Mouse (Mus musculus) intestine, embryonic 15.5 days (tissue): ENCODE measurements around the gene Notum. TPM values are rescaled to one million over a fixed set of nuclear protein-coding genes. Genes with fewer than 3 reads are reported as not detected.
A peak's percentile ranks its signal among the peaks of the same experiment; 100 is the strongest.

Source experiments
- ATAC-seq: fragments of 200-750 bp; cut with Nextera tagmentation; 2 replicates; pipeline ENCODE4 v1.8.0; 2017; ENCODE audit warnings: moderate TSS enrichment, moderate library complexity
- H3K27ac ChIP-seq: fragments of 300-500 bp; sonication (generic); 2 replicates; pipeline ENCODE4 v1.5.1; 2015; ENCODE audit warnings: mild to moderate bottlenecking, inconsistent platforms
- H3K27me3 ChIP-seq: fragments of 300-500 bp; sonication (generic); replicated peaks from 2 replicates; pipeline ENCODE4 v1.6.1; 2015; ENCODE audit warnings: inconsistent platforms
- H3K36me3 ChIP-seq: fragments of 300-500 bp; sonication (generic); 2 replicates; pipeline ENCODE4 v1.6.1; 2015; ENCODE audit warnings: inconsistent platforms
- H3K4me1 ChIP-seq: fragments of 300-500 bp; sonication (generic); replicated peaks from 2 replicates; pipeline ENCODE4 v1.6.1; 2015; ENCODE audit warnings: inconsistent platforms
- H3K4me2 ChIP-seq: fragments of 300-500 bp; sonication (generic); replicated peaks from 2 replicates; pipeline ENCODE4 v1.6.1; 2015; ENCODE audit warnings: mild to moderate bottlenecking, inconsistent platforms
- H3K4me3 ChIP-seq: fragments of 300-500 bp; sonication (generic); replicated peaks from 2 replicates; pipeline ENCODE4 v1.5.1; 2015; ENCODE audit warnings: inconsistent platforms
- H3K9ac ChIP-seq: fragments of 300-500 bp; sonication (generic); 2 replicates; pipeline ENCODE4 v1.6.1; 2015; ENCODE audit warnings: inconsistent platforms
- H3K9me3 ChIP-seq: fragments of 300-500 bp; sonication (generic); 2 replicates; pipeline ENCODE4 v1.6.1; 2016; ENCODE audit warnings: inconsistent platforms
- WGBS: fragments of 180-500 bp; shearing (Covaris S2); methylation state at CpG from one replicate; pipeline ENCODE4 v1.1.7; 2015; 5-methylcytosine and 5-hydroxymethylcytosine counted together
- polyA plus RNA-seq: library from polyadenylated mRNA; unstranded; fragments of >200 nt; fragmentation: Nextera tagmentation; extraction: Ambion mirVana; gene quantifications from 2 replicates; pipeline ENCODE4 v1.2.1, GENCODE M21; 2015

Notum gene
- polyA plus RNA-seq, 1 experiment from 2014 or later = 1.6 TPM

DNA sequence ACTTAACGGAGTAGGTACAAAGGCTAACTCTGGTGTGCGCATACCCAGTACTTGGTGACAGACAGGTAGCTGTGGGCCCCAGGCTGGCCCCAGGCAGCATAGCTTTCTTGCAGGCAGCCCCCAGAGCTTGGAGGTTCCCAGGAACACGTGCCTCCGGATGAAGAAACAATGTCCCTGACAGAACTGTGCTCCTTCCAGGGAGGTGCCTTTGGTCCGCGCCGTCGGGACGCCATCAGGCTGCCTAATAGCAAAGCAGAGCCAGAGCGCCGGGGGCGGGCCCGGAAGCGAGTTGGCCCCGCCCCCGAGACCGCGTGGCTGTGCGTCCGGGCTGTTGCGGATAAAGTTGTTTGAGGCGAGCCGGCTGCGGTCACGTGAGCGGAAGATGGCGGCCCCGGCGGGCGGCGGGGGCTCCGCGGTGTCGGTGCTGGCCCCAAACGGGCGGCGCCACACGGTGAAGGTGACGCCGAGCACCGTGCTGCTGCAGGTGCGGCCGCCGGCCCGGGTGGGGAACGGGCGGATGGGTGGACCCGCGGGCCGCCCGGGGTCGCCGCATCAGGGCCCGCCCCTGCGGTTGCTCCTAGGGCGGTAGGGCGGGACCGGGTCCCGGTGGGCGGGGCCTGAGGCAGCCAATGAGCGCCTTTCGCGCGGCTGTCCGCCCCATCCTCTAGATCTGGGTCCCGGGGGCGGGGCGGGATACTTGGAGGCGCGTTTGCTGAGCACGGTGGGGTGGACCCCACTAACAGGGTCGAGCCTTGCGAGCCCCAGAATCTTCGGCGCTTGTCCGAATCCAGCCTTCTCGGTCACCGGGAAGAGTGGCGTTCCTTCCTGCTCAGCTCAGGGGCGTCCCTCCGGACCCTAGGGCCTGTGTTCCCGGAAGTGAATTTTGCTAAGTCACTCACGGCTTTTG is 12.0 kb upstream of the Notum start, which contains the start of gene Aspscr1:
Gene Aspscr1 (plus strand): TSS at position 287 of the 907 bp plus-strand sequence.
- WGBS = under 1% methylated on average over 83 of the region's 83 CpGs
- Histone ChIP-seq H3K4me3 (peak within 1 kb of the TSS; percentile 66), H3K27me3 (no peaks in the 10 kb centered on the region), H3K4me1 (peaks cover 8% of the 10 kb centered on the region; the same call in 1 of the 2 replicates), H3K9ac (peak within 1 kb of the TSS; percentile 66), H3K36me3 (peaks cover under 1% of the 10 kb centered on the region; the same call in 1 of the 2 replicates), H3K27ac (peak within 1 kb of the TSS; percentile 81), H3K9me3 (no peaks in the 10 kb centered on the region), H3K4me2 (peak within 1 kb of the TSS; percentile 67)
- peak; percentile 99 for ATAC-seq

DNA sequence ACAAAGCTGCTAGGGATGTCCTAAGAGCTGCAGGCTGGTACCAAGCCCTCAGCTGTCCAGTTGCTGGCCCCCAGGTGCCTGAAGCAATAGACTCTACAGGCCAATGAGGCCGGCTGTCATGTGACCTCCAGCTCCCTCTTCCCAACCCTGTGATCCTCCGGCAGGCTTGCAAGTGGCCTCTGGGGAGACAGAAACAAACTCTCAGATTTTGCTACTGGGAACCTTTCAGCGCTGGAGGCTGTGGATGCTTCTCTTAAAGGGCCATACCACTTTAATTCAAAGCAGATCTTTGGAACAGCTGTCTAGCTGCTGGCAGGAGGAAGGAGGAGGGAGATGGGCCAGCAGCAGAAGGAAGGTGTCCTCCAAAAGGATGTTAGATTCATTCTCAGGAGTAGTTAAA is 5.6 kb upstream of the Notum start:
- no peak for ATAC-seq
- H3K27me3 ChIP-seq = peaks cover 27% of the 10 kb centered on the region
- no peak overlapping the region for H3K9ac ChIP-seq
- no peaks in the 10 kb centered on the region for H3K36me3 ChIP-seq
- no peak overlapping the region for H3K27ac ChIP-seq
- no peak overlapping the region for H3K4me2 ChIP-seq
- H3K9me3 ChIP-seq = no peaks in the 10 kb centered on the region
- 0 out of 2 replicates have a peak, but pooled peaks cover 4% of the 10 kb centered on the region for H3K4me1 ChIP-seq
- no peak overlapping the region for H3K4me3 ChIP-seq
- WGBS = 10% methylated on average over 3 of the region's 3 CpGs

DNA sequence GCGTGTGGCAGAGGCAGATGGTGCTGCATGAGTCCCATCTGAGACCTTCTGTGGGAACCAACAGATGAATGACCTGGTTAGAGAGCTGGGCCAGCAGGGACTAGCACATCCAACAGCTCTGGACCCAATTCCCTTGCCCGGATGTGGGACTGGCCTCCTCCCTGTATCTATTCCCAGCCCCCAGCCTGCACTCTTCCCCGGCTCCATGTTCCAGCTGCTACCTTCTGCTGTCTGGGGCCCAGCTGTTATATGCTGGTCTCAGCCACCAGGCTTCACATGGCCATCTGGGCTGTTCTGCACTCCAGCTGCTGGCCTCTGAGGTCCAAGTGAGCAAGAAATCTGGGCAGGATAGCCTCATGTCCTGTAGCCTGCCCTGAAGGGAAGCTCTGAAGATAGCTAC is 4.4 kb upstream of the Notum start:
- Histone ChIP-seq H3K9ac (no peak overlapping the region), H3K4me2 (no peak overlapping the region), H3K4me3 (no peak overlapping the region), H3K27me3 (peaks cover 39% of the 10 kb centered on the region), H3K36me3 (no peaks in the 10 kb centered on the region), H3K27ac (no peak overlapping the region), H3K9me3 (no peaks in the 10 kb centered on the region), H3K4me1 (peaks cover 15% of the 10 kb centered on the region)
- ATAC-seq = peak; percentile 34; the same call in 1 of the 2 replicates
- 76% methylated on average over 3 of the region's 3 CpGs for WGBS

DNA sequence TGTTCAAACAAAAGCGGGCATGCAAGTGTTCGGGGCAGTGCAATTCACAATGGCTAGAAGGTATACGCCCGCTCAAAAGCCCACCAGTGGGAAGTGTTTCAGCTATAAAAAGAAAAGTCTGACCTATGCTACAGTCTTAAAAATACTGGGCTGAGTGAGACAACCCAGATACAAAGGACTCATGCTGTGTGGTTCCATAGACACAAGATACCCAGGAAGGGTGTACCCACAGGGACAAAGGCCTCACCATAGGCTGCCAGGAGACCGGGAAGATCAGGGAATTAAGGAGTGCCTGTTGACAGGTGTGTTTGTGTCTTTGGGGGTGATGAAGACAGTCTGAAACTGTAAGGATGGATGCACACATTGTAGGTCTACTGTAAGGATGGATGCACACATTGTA is 2.7 kb upstream of the Notum start:
- H3K9ac ChIP-seq = no peak overlapping the region
- peaks cover 25% of the 10 kb centered on the region for H3K4me1 ChIP-seq
- no peak for ATAC-seq
- H3K36me3 ChIP-seq = no peaks in the 10 kb centered on the region
- no peak overlapping the region for H3K4me3 ChIP-seq
- H3K27me3 ChIP-seq = peaks cover 56% of the 10 kb centered on the region
- H3K27ac ChIP-seq = no peak overlapping the region
- H3K4me2 ChIP-seq = no peak overlapping the region
- no peaks in the 10 kb centered on the region for H3K9me3 ChIP-seq
- 83% methylated on average over 5 of the region's 5 CpGs for WGBS

DNA sequence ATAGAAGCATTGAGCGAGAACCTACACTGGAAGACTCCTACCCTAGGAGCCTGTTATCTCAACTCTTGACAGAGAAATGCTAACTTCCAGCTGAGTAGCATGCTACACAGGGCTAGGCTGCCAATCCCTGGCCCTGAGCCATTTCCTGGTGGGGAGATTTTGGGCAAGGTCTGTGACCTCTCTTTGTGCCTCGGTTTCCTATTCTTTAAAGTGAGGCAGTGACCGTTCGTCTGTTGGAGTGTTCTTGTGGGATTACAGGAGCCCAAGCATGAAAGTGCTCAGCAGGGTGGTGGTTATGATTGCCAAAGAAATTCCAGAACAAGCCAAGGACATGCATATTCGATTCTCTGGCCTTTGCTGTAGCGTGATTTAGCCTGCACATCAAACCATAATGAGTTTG is 1.8 kb upstream of the Notum start:
- H3K4me2 ChIP-seq = no peak overlapping the region
- H3K27me3 ChIP-seq = peaks cover 65% of the 10 kb centered on the region
- H3K27ac ChIP-seq = no peak overlapping the region
- WGBS = 70% methylated on average over 6 of the region's 6 CpGs
- no peaks in the 10 kb centered on the region for H3K9me3 ChIP-seq
- peaks cover 25% of the 10 kb centered on the region for H3K4me1 ChIP-seq
- H3K4me3 ChIP-seq = no peak overlapping the region
- no peaks in the 10 kb centered on the region for H3K36me3 ChIP-seq
- H3K9ac ChIP-seq = no peak overlapping the region
- ATAC-seq = no peak

DNA sequence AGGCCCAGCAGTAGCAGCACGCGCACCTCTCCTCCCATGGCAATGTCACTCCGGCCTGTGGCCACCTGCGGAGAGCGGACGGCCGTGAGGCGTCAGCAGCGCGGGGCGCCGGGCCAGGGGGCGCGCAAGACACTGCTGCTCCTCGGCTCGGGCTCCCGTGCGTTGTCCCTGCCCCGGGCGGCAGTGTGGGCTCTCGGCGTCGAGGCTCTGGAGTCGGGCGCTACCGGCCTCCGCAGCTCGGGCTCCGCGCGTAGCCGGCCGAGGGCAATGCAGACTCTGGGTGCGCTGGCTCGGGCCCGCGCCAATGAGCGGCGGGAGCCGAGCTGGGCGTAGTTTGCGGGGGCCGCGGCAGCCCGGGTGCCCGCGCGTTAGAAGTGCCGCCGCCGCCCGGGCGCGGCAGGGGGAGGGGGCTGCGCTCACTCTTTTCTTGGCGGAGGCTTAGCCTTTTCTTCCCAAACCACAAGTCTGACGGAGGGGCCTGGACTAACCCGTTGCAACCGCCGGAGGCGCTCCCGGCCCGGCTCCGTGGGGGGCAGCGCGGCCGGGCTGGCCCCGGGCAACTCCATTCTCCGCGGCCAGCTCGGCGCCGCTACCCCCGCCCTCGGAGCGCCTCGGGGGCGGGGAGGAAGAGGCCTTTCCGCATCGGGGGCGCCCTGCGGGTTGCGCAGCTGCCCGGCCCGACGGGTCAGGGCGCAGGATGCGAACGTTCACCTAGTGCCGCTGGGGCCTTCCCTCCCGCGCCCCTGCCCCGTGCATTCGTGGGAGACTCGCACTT is 487 bp downstream of the Notum start:
- ATAC-seq = peak; percentile 71
- Histone ChIP-seq H3K27ac (no peak overlapping the region), H3K36me3 (no peaks in the 10 kb centered on the region), H3K27me3 (peaks cover 75% of the 10 kb centered on the region), H3K4me1 (peaks cover 20% of the 10 kb centered on the region), H3K9ac (peak overlapping the region; percentile 41), H3K9me3 (no peaks in the 10 kb centered on the region), H3K4me2 (peak overlapping the region; percentile 91), H3K4me3 (peak overlapping the region; percentile 44)
- 1% methylated on average over 83 of the region's 95 CpGs for WGBS

DNA sequence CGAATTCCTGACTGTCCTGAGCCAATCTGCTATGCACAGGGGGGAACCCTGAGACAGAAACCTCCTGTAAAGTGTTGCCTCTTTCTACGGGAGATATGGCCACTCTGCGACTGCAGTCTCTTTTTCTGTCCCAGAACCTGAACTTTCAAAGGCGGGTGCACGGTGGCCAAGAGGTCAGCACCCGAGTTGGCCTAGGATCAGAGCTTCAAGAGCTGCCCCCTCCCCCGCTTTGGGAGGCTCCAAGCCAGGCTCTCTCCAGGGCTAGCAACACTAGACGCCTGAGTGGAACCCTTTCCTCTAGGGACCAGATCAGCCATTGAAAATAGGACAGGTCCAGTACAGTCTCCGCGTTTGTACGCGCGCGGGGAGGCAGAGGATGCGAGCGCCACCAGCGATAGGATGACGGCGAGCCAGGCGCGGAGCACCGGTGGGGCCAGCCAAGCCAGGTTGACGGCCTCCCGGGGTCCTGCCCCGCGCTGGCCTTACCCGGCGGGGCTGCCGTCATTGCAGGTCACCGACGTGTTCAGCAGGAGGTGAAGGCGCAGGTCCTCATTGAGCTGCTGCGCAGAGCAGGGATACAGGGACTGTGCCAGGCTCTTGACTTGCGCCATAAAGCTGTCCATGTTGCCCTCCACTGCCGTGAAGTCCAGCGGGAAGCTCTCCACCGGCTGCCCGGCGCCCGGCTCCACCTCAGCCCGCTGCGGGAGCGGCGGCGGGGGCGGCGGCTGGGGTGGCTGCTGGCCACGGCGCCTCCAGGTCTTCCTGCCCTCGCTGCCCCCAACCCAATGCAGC is 1.3 kb downstream of the Notum start:
- 0 out of 2 replicates have a peak overlapping the region, but pooled peaks have one; percentile 41 for H3K9ac ChIP-seq
- no peak overlapping the region for H3K27ac ChIP-seq
- H3K4me1 ChIP-seq = peaks cover 20% of the 10 kb centered on the region
- peak; percentile 24; the same call in 1 of the 2 replicates for ATAC-seq
- peak overlapping the region; percentile 91 for H3K4me2 ChIP-seq
- no peaks in the 10 kb centered on the region for H3K36me3 ChIP-seq
- H3K9me3 ChIP-seq = no peaks in the 10 kb centered on the region
- H3K27me3 ChIP-seq = peaks cover 73% of the 10 kb centered on the region
- 2% methylated on average over 50 of the region's 50 CpGs for WGBS
- H3K4me3 ChIP-seq = peak overlapping the region; percentile 44

DNA sequence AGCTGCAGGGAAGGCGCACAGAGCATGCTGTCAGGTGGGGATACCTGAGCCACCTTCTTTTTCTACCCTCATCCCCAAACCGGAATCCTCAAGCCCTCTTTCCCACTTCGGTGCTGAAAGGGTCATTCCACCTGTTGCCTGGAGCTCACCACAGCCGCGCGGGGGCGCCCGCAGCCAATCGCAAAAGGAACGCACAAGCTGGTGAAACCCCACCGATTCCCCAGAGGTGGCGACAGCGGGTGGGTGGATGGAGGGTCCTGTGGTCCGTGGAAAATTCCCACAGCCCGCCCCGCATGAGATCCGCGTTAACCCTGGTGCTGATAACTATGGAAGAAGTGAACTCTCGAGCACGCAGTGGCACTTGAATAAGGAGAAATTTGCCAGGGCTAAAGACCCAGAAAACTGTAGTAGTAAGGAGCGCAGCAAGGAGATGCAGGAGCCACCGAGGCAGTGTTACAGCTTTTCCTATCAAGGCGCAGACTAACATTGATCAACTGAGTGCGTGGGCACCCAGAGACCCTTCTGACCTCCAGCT is 2.0 kb downstream of the Notum start:
- H3K4me2 ChIP-seq = peak overlapping the region; percentile 91

DNA sequence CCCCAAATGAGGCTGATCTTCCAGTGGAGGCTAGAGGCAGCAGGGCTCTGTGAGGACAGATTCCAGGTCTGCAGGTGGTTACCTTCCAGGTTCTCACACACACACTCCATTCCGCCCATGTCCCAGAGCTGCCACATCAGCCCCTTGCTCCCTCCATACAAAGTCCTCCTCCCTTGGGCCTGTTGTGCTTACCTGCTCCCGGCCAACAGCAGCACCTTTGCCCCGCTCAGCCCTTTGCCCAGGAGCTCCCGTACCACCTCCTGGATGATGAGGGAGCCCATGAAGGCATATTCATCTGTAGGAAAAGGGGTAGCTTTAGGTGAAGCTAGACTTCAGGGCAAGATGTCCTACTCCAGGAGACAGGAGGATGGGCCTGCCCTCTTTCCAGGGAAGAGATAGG is 3.7 kb downstream of the Notum start:
- no peaks in the 10 kb centered on the region for H3K36me3 ChIP-seq
- ATAC-seq = no peak
- H3K9me3 ChIP-seq = no peaks in the 10 kb centered on the region
- H3K4me3 ChIP-seq = no peak overlapping the region
- no peak overlapping the region for H3K9ac ChIP-seq
- H3K4me1 ChIP-seq = peaks cover 20% of the 10 kb centered on the region
- H3K4me2 ChIP-seq = no peak overlapping the region
- WGBS = 82% methylated on average over 4 of the region's 4 CpGs
- H3K27ac ChIP-seq = no peak overlapping the region
- peaks cover 61% of the 10 kb centered on the region for H3K27me3 ChIP-seq

More for the DNA sequence above, 2.0 kb downstream of the Notum start:
- ATAC-seq = no peak
- Histone ChIP-seq H3K4me1 (peaks cover 20% of the 10 kb centered on the region), H3K27me3 (peaks cover 76% of the 10 kb centered on the region), H3K27ac (no peak overlapping the region), H3K9ac (no peak overlapping the region), H3K9me3 (no peaks in the 10 kb centered on the region), H3K4me3 (no peak overlapping the region), H3K36me3 (no peaks in the 10 kb centered on the region)
- WGBS = 4% methylated on average over 24 of the region's 24 CpGs

DNA sequence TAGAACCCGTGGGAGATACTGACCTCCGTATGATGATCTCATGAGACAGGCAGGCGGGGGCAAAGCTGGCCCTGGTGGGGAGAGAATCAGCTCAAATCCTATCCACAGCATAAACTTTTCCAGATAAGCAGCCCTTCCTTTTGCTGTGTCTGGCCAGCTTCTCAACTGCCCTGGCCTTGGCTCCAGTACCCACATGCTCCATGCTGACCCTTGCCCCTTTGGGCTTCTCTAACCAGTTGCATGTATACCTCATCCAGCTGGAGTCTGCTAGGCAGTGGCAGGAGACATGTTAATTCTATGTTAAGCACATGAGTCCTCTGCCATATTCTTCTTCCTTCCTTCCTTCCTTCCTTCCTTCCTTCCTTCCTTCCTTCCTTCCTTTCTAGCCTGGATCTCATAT is 6.2 kb downstream of the Notum start:
- ATAC-seq = no peak
- H3K4me2 ChIP-seq = no peak overlapping the region
- peaks cover 3% of the 10 kb centered on the region; the same call in 1 of the 2 replicates for H3K4me1 ChIP-seq
- H3K36me3 ChIP-seq = no peaks in the 10 kb centered on the region
- peaks cover 36% of the 10 kb centered on the region for H3K27me3 ChIP-seq
- H3K4me3 ChIP-seq = no peak overlapping the region
- H3K9ac ChIP-seq = no peak overlapping the region
- 71% methylated on average over 3 of the region's 3 CpGs for WGBS
- no peak overlapping the region for H3K27ac ChIP-seq
- no peaks in the 10 kb centered on the region for H3K9me3 ChIP-seq

DNA sequence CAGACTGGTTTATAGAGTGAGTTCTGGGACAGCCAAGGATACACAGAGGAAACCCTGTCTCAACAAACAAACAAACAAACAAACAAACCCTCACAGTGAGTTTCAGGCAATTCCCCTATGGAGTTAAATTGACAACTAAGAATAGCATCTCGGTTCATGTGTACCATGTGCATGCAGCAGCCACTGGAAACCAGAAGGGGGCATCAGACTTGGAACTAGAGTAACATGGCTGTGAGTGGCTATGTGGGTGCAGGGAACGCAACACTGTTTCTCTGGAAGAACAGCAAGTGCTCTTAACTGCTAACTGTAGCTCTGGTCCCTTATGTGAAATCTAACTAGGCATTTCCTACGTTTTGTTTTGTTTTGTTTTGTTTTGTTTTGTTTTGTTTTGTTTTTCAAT is 9.1 kb downstream of the Notum start:
- no peak for ATAC-seq
- Histone ChIP-seq H3K27ac (no peak overlapping the region), H3K9ac (no peak overlapping the region), H3K27me3 (peaks cover 21% of the 10 kb centered on the region; the same call in 1 of the 2 replicates), H3K4me1 (peaks cover 7% of the 10 kb centered on the region), H3K36me3 (no peaks in the 10 kb centered on the region), H3K4me2 (no peak overlapping the region), H3K4me3 (no peak overlapping the region), H3K9me3 (no peaks in the 10 kb centered on the region)
- WGBS = 70% methylated on average over 3 of the region's 3 CpGs
